Mouse (Mus musculus): ENCODE measurements around the gene Serpine2. TPM values are rescaled to one million over a fixed set of nuclear protein-coding genes. Genes with fewer than 3 reads are reported as not detected.
A peak's percentile ranks its signal among the peaks of the same experiment; 100 is the strongest.

The Serpine2 gene
- total and polyA plus RNA-seq, 3 experiments: not detected

DNA sequence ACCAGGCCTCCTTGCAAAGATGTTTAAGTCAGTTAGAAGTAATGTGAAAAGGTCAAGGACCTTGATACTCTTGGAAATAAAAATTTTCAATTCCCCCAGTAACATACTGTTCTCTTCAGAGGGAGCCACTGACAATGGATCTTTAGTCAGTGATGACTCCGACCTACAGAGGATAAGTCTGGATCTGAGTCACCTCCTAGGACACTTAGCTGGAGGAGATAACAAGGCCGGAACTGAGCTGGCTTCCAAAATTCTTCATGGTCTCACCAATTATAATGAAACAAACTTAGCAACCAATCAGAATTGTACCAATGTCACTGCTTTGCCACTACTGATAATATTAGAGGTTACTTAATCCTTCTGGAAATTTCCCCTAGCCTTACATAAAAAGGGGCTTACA lies 96.9 kb downstream of the Serpine2 start:
- Histone ChIP-seq H3K4me1 (ENCODE audit: control insufficient read depth in 1 of 2, insufficient read depth in 2 of 2, low read length in 2 of 2) (peaks cover 7 to 14% of the 10 kb centered on the region in 2 experiments), H3K79me2 (ENCODE audit: control insufficient read depth, insufficient read depth, low read length, poor library complexity) (peaks cover 12% of the 10 kb centered on the region)
- DNase-seq (ENCODE audit: low read depth, low spot score): no peak

DNA sequence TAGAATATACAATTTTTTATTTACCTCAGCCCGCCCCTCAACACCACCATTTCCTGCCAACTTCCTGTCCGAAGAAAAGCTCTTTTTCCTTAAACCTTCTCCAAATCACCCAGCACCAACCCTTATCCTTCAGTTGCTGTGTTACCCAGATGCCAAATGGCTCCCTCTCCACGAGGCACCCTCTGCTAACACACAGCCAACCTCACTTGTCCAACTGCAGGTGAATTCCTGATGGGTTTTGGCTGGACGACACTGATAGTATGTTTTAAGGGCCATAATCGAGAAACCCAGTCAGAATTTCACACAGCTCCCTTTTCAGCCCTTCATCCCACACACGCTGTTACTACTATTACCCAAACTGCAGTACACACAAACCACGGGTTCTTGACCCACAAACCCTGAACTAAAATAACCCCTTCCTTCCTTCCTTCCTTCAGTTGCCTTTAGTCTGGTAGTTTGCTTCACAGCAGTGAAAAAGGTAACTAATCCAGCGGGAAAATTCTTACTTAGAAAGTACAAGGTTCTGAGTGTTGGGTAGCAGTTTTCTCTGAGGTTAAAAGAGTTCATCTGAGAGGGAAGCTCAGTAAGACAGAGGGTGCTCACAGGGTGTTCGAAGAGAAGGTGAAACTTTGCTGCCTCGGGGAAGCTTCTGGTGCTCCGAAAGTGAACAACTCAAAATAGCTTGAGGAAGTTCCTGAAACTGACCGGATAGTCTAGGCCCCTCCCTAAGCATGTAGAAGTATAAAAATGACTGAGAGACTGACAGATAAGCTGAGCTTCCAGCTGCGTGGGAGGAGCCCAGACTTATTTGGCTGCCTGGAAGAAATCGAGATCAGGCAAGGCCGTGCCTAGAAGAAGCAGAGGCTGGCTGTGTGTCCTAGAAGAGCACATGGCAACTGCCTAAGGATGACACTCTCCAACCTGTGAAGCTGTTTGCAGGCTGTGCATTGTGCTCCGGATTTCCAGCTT lies 98.4 kb downstream of the Serpine2 start:
- peak overlapping the region; percentile 80 to 99 for H3K4me3 ChIP-seq (ENCODE audit: control insufficient read depth in 1 of 2, insufficient read depth in 1 of 2, low read depth in 2 of 2, low read length in 2 of 2)
- peaks cover 5 to 14% of the 10 kb centered on the region in 2 experiments for H3K4me1 ChIP-seq (ENCODE audit: control insufficient read depth in 1 of 2, insufficient read depth in 2 of 2, low read length in 2 of 2)
- no peaks in the 10 kb centered on the region for H3K9me3 ChIP-seq (replicated peaks; ENCODE audit: insufficient read depth, low read length)
- peak overlapping the region; percentile 29 for H3K27ac ChIP-seq (ENCODE audit: control insufficient read depth, low read depth, low read length)
- peak; percentile 73 for DNase-seq (ENCODE audit: low read depth, low spot score)
- peak overlapping the region; percentile 57; the same call in 1 of the 2 replicates for H3K9ac ChIP-seq (ENCODE audit: control insufficient read depth, low read depth, low read length, poor library complexity, severe bottlenecking)
- no peaks in the 10 kb centered on the region for H3K27me3 ChIP-seq (ENCODE audit: control insufficient read depth in 1 of 2, insufficient read depth in 2 of 2, low read length in 2 of 2)
- H3K36me3 ChIP-seq (ENCODE audit: control insufficient read depth in 1 of 2, insufficient read depth in 2 of 2, low read length in 2 of 2): peaks cover 0 to 17% of the 10 kb centered on the region in 2 experiments; a peak in 2 of 4 replicates
- peaks cover 12% of the 10 kb centered on the region for H3K79me2 ChIP-seq (ENCODE audit: control insufficient read depth, insufficient read depth, low read length, poor library complexity)
- TF ChIP-seq HCFC1 (IDR thresholded peaks at IDR 0.05; ENCODE audit: low read depth, low read length): 0 out of 2 replicates have a peak, but pooled peaks have one; percentile 8
- TF ChIP-seq NELFE (IDR thresholded peaks at IDR 0.05; ENCODE audit: low read depth, low read length): no peak
- TF ChIP-seq ZC3H11A (IDR thresholded peaks at IDR 0.05; ENCODE audit: low read depth, low read length): no peak
- TF ChIP-seq GATA1 (IDR thresholded peaks at IDR 0.05; ENCODE audit: low read depth, low read length): peak; percentile 26; the same call in 1 of the 2 replicates
- TF ChIP-seq TCF12 (IDR thresholded peaks at IDR 0.05; ENCODE audit: low read depth, low read length): no peak
- peak; percentile 38; the same call in 1 of the 2 replicates for TF ChIP-seq ETS1 (IDR thresholded peaks at IDR 0.05; ENCODE audit: low read depth, low read length)
- no peak for TF ChIP-seq E2F4 (IDR thresholded peaks at IDR 0.05; ENCODE audit: borderline replicate concordance, low read depth, low read length)
- TF ChIP-seq MYC (IDR thresholded peaks at IDR 0.05; ENCODE audit: low read depth, low read length): no peak
- no peak for TF ChIP-seq MXI1 (IDR thresholded peaks at IDR 0.05; ENCODE audit: low read depth, low read length)
- TF ChIP-seq ELF1 (IDR thresholded peaks at IDR 0.05; ENCODE audit: low read depth, low read length): no peak
- TF ChIP-seq TAL1 (IDR thresholded peaks at IDR 0.05; ENCODE audit: low read length): no peak
- TF ChIP-seq CHD1 (IDR thresholded peaks at IDR 0.05; ENCODE audit: low read depth, low read length): no peak
- TF ChIP-seq ZMIZ1 (IDR thresholded peaks at IDR 0.05; ENCODE audit: low read depth, low read length): no peak
- TF ChIP-seq JUND (IDR thresholded peaks at IDR 0.05; ENCODE audit: low read depth, low read length): no peak
- no peak for TF ChIP-seq ZNF384 (IDR thresholded peaks at IDR 0.05; ENCODE audit: low read depth, low read length)
- TF ChIP-seq POLR2AphosphoS5 (IDR thresholded peaks at IDR 0.05; ENCODE audit: borderline replicate concordance, low read depth, low read length): no peak
- TF ChIP-seq MAZ (IDR thresholded peaks at IDR 0.05; ENCODE audit: low read depth, low read length): no peak
- no peak for TF ChIP-seq CTCF (IDR thresholded peaks at IDR 0.05 in 2 of 3, conservative IDR thresholded peaks at IDR 0.05 in 1 of 3; ENCODE audit: control insufficient read depth in 1 of 3, insufficient read depth in 1 of 3, low read depth in 2 of 3, low read length in 3 of 3, poor library complexity in 1 of 3, severe bottlenecking in 1 of 3)
- no peak for TF ChIP-seq RAD21 (IDR thresholded peaks at IDR 0.05; ENCODE audit: low read depth, low read length)
- TF ChIP-seq SMC3 (IDR thresholded peaks at IDR 0.05; ENCODE audit: low read depth, low read length): peak; percentile 1; the same call in 1 of the 2 replicates
- no peak for TF ChIP-seq TBP (IDR thresholded peaks at IDR 0.05; ENCODE audit: low read depth, low read length)
- TF ChIP-seq EP300 (IDR thresholded peaks at IDR 0.05; ENCODE audit: low read depth in 1 of 2, low read length in 2 of 2): no peak
- no peak for TF ChIP-seq ZKSCAN1 (IDR thresholded peaks at IDR 0.05; ENCODE audit: low read depth, low read length)
- TF ChIP-seq MYB (IDR thresholded peaks at IDR 0.05; ENCODE audit: low read depth, low read length): no peak
- TF ChIP-seq CHD2 (IDR thresholded peaks at IDR 0.05; ENCODE audit: low read length): no peak

More for the DNA sequence above, 96.9 kb downstream of the Serpine2 start:
- H3K9me3 ChIP-seq (replicated peaks; ENCODE audit: insufficient read depth, low read length): no peaks in the 10 kb centered on the region
- no peak overlapping the region for H3K9ac ChIP-seq (ENCODE audit: control insufficient read depth, low read depth, low read length, poor library complexity, severe bottlenecking)
- TF ChIP-seq MYB (IDR thresholded peaks at IDR 0.05; ENCODE audit: low read depth, low read length) (no peak), ZC3H11A (IDR thresholded peaks at IDR 0.05; ENCODE audit: low read depth, low read length) (no peak), USF2 (IDR thresholded peaks at IDR 0.05; ENCODE audit: borderline replicate concordance in 1 of 2, insufficient read depth in 1 of 2, low read depth in 1 of 2, low read length in 2 of 2) (no peak), UBTF (IDR thresholded peaks at IDR 0.05; ENCODE audit: borderline replicate concordance, insufficient read depth, low read depth, low read length) (no peak), E2F4 (IDR thresholded peaks at IDR 0.05; ENCODE audit: borderline replicate concordance, low read depth, low read length) (no peak), GABPA (IDR thresholded peaks at IDR 0.05; ENCODE audit: low read depth, low read length) (no peak), GATA1 (IDR thresholded peaks at IDR 0.05; ENCODE audit: low read depth, low read length) (no peak), POLR2AphosphoS2 (IDR thresholded peaks at IDR 0.05; ENCODE audit: low read length) (no peak), ZKSCAN1 (IDR thresholded peaks at IDR 0.05; ENCODE audit: low read depth, low read length) (no peak), TBP (IDR thresholded peaks at IDR 0.05; ENCODE audit: low read depth, low read length) (no peak), MAZ (IDR thresholded peaks at IDR 0.05; ENCODE audit: low read depth, low read length) (no peak), HCFC1 (IDR thresholded peaks at IDR 0.05; ENCODE audit: low read depth, low read length) (no peak), MXI1 (IDR thresholded peaks at IDR 0.05; ENCODE audit: low read depth, low read length) (no peak), TCF12 (IDR thresholded peaks at IDR 0.05; ENCODE audit: low read depth, low read length) (no peak)
- H3K4me3 ChIP-seq (ENCODE audit: control insufficient read depth in 1 of 2, insufficient read depth in 1 of 2, low read depth in 2 of 2, low read length in 2 of 2): no peak overlapping the region
- H3K36me3 ChIP-seq (ENCODE audit: control insufficient read depth in 1 of 2, insufficient read depth in 2 of 2, low read length in 2 of 2): peaks cover 0 to 21% of the 10 kb centered on the region in 2 experiments; a peak in 2 of 4 replicates
- no peak overlapping the region for H3K27ac ChIP-seq (ENCODE audit: control insufficient read depth, low read depth, low read length)
- no peaks in the 10 kb centered on the region for H3K27me3 ChIP-seq (ENCODE audit: control insufficient read depth in 1 of 2, insufficient read depth in 2 of 2, low read length in 2 of 2)

Data from MEL (cell line).